In genomic region chr4:121097650-121098378, GRCm38 (mm10) we compare ENCODE assay signal across 8 mouse cellular contexts. TPM values are rescaled to one million over a fixed set of nuclear protein-coding genes. Genes with fewer than 3 reads are reported as not detected.
DNase-seq lines count a peak whose midpoint lies in the region; ATAC-seq and TF ChIP-seq lines count a peak whose summit lies in the region.

Gene Zmpste24 (minus strand): TSS chr4:121098241.

- WGBS in hindbrain, embryonic 14.5 days = under 1% methylated on average over 39 of the region's 39 CpGs

- peak within 1 kb of the TSS; percentile 47 for H3K27ac ChIP-seq in hindbrain, embryonic 14.5 days

- H3K4me2 ChIP-seq in hindbrain, embryonic 14.5 days (replicated peaks) = peak within 1 kb of the TSS; percentile 64

- in situ Hi-C loops in Patski (cut with MboI; ENCODE audit: low pct_unique_long_range_greater_than_20kb) = loop anchor here (5.0 kb wide), 1 partner anchor 44 kb away; no protein-coding TSS in a partner anchor

- H3K4me1 ChIP-seq in hindbrain, embryonic 14.5 days (replicated peaks; ENCODE audit: control insufficient read depth, insufficient read depth, low read length) = peaks cover 10% of the 10 kb centered on the region

- POLR2A ChIA-PET in Patski (lab: Charles Lee) = interaction anchor here (1.1 to 1.6 kb wide), 2 partner anchors 117 to 123 kb away, joined by 3 read pairs; partner anchors contain the start of gene Rlf

- CTCF ChIA-PET in Patski (lab: Charles Lee) = interaction anchor here (1.3 kb wide), 1 partner anchor 36 kb away, joined by 3 read pairs; no protein-coding TSS in a partner anchor

- no peaks in the 10 kb centered on the region for H3K9me3 ChIP-seq in hindbrain, embryonic 14.5 days (ENCODE audit: control insufficient read depth, low read length)

- H3K4me3 ChIP-seq in hindbrain, embryonic 14.5 days (replicated peaks; ENCODE audit: low read length) = peak within 1 kb of the TSS; percentile 70

- ATAC-seq in Patski = peak; percentile 87
- ATAC-seq in hindbrain, embryonic 14.5 days (ENCODE audit: low FRiP score) = peak; percentile 94

- TF ChIP-seq CTCF in Patski (IDR thresholded peaks at IDR 0.05) = no peak

- no peaks in the 10 kb centered on the region for H3K27me3 ChIP-seq in Patski
- H3K27me3 ChIP-seq in hindbrain, embryonic 14.5 days (ENCODE audit: control insufficient read depth, insufficient read depth, low read length) = no peaks in the 10 kb centered on the region

- peaks cover 27% of the 10 kb centered on the region for H3K36me3 ChIP-seq in hindbrain, embryonic 14.5 days (replicated peaks; ENCODE audit: control insufficient read depth, insufficient read depth)

- peak; percentile 69 for DNase-seq in Patski (ENCODE audit: low read depth, low spot score)
- DNase-seq in cerebellum, postnatal 14 days = peak; percentile 94 to 95
- DNase-seq in frontal cortex, postnatal 25 days (ENCODE audit: low spot score in 2 of 2) = peak; percentile 82 to 85
- peak; percentile 94 for DNase-seq in hindbrain, embryonic 14.5 days (ENCODE audit: low spot score)
- DNase-seq in layer of hippocampus, postnatal 36 days = peak; percentile 82 to 85
- peak; percentile 90 for DNase-seq in lung, postnatal 36 days
- peak; percentile 96 for DNase-seq in retina, postnatal 1 day
- peak; percentile 60 to 71 for DNase-seq in urinary bladder, adult 18-20 months (ENCODE audit: low spot score in 2 of 2)

- H3K9ac ChIP-seq in hindbrain, embryonic 14.5 days = peak within 1 kb of the TSS; percentile 77

RNA-seq across cellular contexts. Expression of gene Zmpste24, which starts in this region (rescaled TPM):
- polyA plus RNA-seq in Patski (2021) = 64.1 TPM
- 22.1 and 25.1 TPM in 2 replicates for polyA plus RNA-seq in hindbrain, embryonic 14.5 days (2014; fragmentation: Nextera tagmentation; extraction: Ambion mirVana)
- total RNA-seq in layer of hippocampus, postnatal 36 days (2021) = 10 to 100 TPM; 23.1 to 26.3 TPM

Comparison
In these comparisons a context has a peak if more than half of its experiments do, and no peak if none do; other contexts are left out.
1. Peak in every context shown above with its lines: DNase-seq, ATAC-seq, H3K4me3 ChIP-seq and H3K27ac ChIP-seq.